Mouse (Mus musculus) stomach, embryonic 16.5 days (tissue): ENCODE results near the gene Erich6b. TPM values are rescaled to one million over a fixed set of nuclear protein-coding genes. Genes with fewer than 3 reads are reported as not detected.

ENCODE experiments used
- ATAC-seq: fragments of 200-750 bp; cut with Nextera tagmentation; 2 replicates; pipeline ENCODE4 v1.8.0; 2017; ENCODE audit warnings: moderate number of reproducible peaks, moderate TSS enrichment; ENCODE audit not compliant: insufficient read depth, low FRiP score
- H3K27ac ChIP-seq: fragments of 300-500 bp; sonication (generic); 2 replicates; pipeline ENCODE4 v1.5.1; 2014; ENCODE audit warnings: low read length
- H3K27me3 ChIP-seq: fragments of 300-500 bp; sonication (generic); 2 replicates; pipeline ENCODE4 v1.6.1; 2014; ENCODE audit warnings: low read length, control low read depth, mixed read lengths; ENCODE audit not compliant: control insufficient read depth, insufficient read depth
- H3K36me3 ChIP-seq: fragments of 300-500 bp; sonication (generic); 2 replicates; pipeline ENCODE4 v1.6.1; 2014; ENCODE audit warnings: low read length; ENCODE audit not compliant: control insufficient read depth, insufficient read depth
- H3K4me1 ChIP-seq: fragments of 300-500 bp; sonication (generic); 2 replicates; pipeline ENCODE4 v1.6.1; 2014; ENCODE audit warnings: low read length, control low read depth, mixed read lengths; ENCODE audit not compliant: control insufficient read depth, insufficient read depth
- H3K4me2 ChIP-seq: fragments of 300-500 bp; sonication (generic); 2 replicates; pipeline ENCODE4 v1.6.1; 2014; ENCODE audit warnings: low read depth, low read length, mixed read lengths
- H3K4me3 ChIP-seq: fragments of 300-500 bp; sonication (generic); replicated peaks from 2 replicates; pipeline ENCODE4 v1.5.1; 2014; ENCODE audit warnings: mild to moderate bottlenecking, low read length
- H3K9ac ChIP-seq: fragments of 300-500 bp; sonication (generic); 2 replicates; pipeline ENCODE4 v1.6.1; 2014; ENCODE audit warnings: low read length
- H3K9me3 ChIP-seq: fragments of 300-500 bp; sonication (generic); replicated peaks from 2 replicates; pipeline ENCODE4 v1.6.1; 2016; ENCODE audit warnings: low read length, control low read depth; ENCODE audit not compliant: control insufficient read depth
- WGBS: fragments of 180-500 bp; shearing (Covaris S2); extraction: QIAGEN DNeasy Blood & Tissue Kit; methylation state at CpG from one replicate; pipeline ENCODE4 v1.1.7; 2014; 5-methylcytosine and 5-hydroxymethylcytosine counted together
- polyA plus RNA-seq: library from polyadenylated mRNA; unstranded; fragments of >200 nt; fragmentation: Nextera tagmentation; extraction: Ambion mirVana; gene quantifications from 2 replicates; pipeline ENCODE4 v1.2.1, GENCODE M21; 2015

Gene Erich6b
- polyA plus RNA-seq, 1 experiment from 2014 or later: not detected

GRCm38 (mm10) chr14:75690428-75690827 lies 48.4 kb downstream of the Erich6b start:
- no peak for ATAC-seq
- WGBS: 94% methylated on average over 2 of the region's 2 CpGs

DNA sequence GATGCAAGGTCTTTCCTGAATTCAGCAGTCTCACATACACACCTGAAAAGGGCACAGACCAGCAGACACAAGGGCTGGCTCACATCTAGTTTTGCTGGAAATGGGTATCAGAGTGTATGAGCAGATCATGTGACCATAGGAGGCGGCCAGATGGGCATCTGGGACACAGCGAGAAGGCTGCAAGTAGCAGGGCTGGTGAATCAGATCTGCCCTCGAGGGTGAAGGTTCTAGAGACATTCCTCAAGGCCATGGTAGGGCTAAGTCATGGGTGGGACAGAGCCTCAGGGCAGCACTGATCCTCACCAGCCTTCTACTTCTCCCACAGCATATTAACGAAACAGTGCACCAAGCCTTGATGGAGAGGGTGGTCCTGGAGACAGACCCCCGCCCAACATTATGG lies 54.0 kb downstream of the Erich6b start:
- H3K4me2 ChIP-seq: no peak overlapping the region
- 78% methylated on average over 5 of the region's 5 CpGs for WGBS
- no peak for ATAC-seq
- no peaks in the 10 kb centered on the region for H3K4me1 ChIP-seq
- no peak overlapping the region for H3K27ac ChIP-seq
- H3K9ac ChIP-seq: no peak overlapping the region
- no peaks in the 10 kb centered on the region for H3K9me3 ChIP-seq
- H3K4me3 ChIP-seq: no peak overlapping the region
- no peaks in the 10 kb centered on the region for H3K36me3 ChIP-seq
- no peaks in the 10 kb centered on the region for H3K27me3 ChIP-seq

More at GRCm38 (mm10) chr14:75690428-75690827, 48.4 kb downstream of the Erich6b start:
- no peaks in the 10 kb centered on the region for H3K36me3 ChIP-seq
- no peaks in the 10 kb centered on the region for H3K4me1 ChIP-seq
- H3K27me3 ChIP-seq: no peaks in the 10 kb centered on the region
- no peak overlapping the region for H3K4me2 ChIP-seq
- no peak overlapping the region for H3K4me3 ChIP-seq
- no peak overlapping the region for H3K9ac ChIP-seq
- no peak overlapping the region for H3K27ac ChIP-seq
- H3K9me3 ChIP-seq: no peaks in the 10 kb centered on the region

DNA sequence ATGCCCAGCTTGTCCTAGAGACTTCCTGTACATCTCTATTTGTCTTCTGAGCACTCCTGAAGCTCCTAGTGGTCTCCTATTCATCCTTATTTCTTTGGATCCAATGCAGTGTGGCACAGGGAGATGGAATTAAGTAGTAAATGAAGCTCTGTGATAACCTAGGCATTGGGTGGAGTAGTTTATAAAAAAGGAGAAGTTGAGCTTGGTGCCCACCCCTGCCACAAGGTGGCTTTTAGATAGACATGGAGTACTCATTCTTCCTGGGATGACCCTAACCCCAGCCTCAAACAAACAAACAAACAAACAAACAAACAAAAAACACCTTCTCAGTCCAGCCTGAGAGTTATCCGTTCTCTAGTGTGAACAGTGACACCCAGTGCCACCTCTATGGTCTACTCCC lies 55.9 kb downstream of the Erich6b start:
- Histone ChIP-seq H3K27ac (no peak overlapping the region), H3K9me3 (no peaks in the 10 kb centered on the region), H3K4me2 (no peak overlapping the region), H3K9ac (no peak overlapping the region), H3K4me1 (no peaks in the 10 kb centered on the region), H3K27me3 (no peaks in the 10 kb centered on the region), H3K4me3 (no peak overlapping the region), H3K36me3 (no peaks in the 10 kb centered on the region)
- WGBS: 84% methylated on average over 1 of the region's 1 CpGs
- no peak for ATAC-seq

DNA sequence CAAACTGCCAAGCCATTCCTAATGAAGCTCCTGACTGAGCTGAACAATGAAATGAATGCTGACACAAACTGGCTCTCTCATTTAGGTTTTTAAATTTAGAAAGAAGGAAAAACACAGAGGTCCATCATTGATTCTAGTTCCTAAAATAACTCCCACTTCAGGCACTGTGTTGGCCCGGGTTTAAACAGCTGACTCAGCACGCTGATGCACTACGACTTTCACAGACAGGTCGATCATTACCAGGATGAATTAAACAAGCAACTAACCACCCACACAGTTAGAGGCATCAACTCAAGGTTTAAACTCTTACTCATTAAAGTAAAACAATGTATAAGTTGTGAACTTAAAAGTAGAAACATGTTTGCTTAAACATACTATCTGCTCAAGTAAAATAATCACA lies 64.6 kb downstream of the Erich6b start:
- no peak for ATAC-seq
- Histone ChIP-seq H3K4me2 (no peak overlapping the region), H3K36me3 (peaks cover 29% of the 10 kb centered on the region), H3K4me3 (no peak overlapping the region), H3K9ac (no peak overlapping the region), H3K27me3 (no peaks in the 10 kb centered on the region), H3K9me3 (no peaks in the 10 kb centered on the region), H3K4me1 (no peaks in the 10 kb centered on the region), H3K27ac (no peak overlapping the region)
- 88% methylated on average over 4 of the region's 4 CpGs for WGBS

- Histone ChIP-seq H3K27ac (no peak overlapping the region), H3K36me3 (peaks cover 29% of the 10 kb centered on the region), H3K9ac (no peak overlapping the region), H3K9me3 (no peaks in the 10 kb centered on the region), H3K4me3 (no peak overlapping the region), H3K4me2 (no peak overlapping the region), H3K27me3 (no peaks in the 10 kb centered on the region), H3K4me1 (no peaks in the 10 kb centered on the region)
- ATAC-seq: no peak
- WGBS: 72% methylated on average over 7 of the region's 7 CpGs
Observed at GRCm38 (mm10) chr14:75707771-75708170, 65.7 kb downstream of the Erich6b start.

- Histone ChIP-seq H3K4me3 (no peak overlapping the region), H3K4me1 (no peaks in the 10 kb centered on the region), H3K27ac (no peak overlapping the region), H3K9me3 (no peaks in the 10 kb centered on the region), H3K9ac (no peak overlapping the region), H3K36me3 (peaks cover 26% of the 10 kb centered on the region), H3K4me2 (no peak overlapping the region), H3K27me3 (no peaks in the 10 kb centered on the region)
- WGBS: 92% methylated on average over 1 of the region's 1 CpGs
- ATAC-seq: no peak
Observed at GRCm38 (mm10) chr14:75708986-75709385, 66.9 kb downstream of the Erich6b start.

- H3K9me3 ChIP-seq: no peaks in the 10 kb centered on the region
- 93% methylated on average over 3 of the region's 3 CpGs for WGBS
- no peak overlapping the region for H3K4me2 ChIP-seq
- no peak for ATAC-seq
- H3K4me1 ChIP-seq: no peaks in the 10 kb centered on the region
- no peak overlapping the region for H3K27ac ChIP-seq
- no peaks in the 10 kb centered on the region for H3K27me3 ChIP-seq
- no peak overlapping the region for H3K4me3 ChIP-seq
- H3K9ac ChIP-seq: no peak overlapping the region
- H3K36me3 ChIP-seq: peaks cover 27% of the 10 kb centered on the region
Observed at GRCm38 (mm10) chr14:75711731-75712130, 69.7 kb downstream of the Erich6b start.

DNA sequence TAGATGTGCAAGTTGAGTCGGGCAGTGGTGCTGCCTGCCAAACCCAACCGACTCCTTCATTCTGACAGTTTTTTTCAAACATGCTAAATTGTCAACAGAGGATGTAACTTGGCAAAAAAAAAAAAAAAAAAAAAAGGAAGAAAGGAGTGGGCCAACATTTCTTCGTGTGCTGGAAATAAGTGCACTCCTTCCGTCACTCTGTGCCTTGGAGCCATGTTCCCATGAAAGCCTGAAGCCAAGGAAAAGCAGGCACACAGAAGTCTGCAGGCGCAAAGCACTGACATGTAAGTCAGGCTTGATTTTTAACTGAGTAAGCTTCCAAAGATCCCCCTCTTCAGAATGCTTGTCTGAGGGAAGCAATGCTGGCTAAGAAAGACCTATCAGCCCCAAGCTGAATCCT lies 70.6 kb downstream of the Erich6b start:
- peaks cover 29% of the 10 kb centered on the region for H3K36me3 ChIP-seq
- WGBS: 70% methylated on average over 5 of the region's 5 CpGs

GRCm38 (mm10) chr14:75713661-75714060 lies 71.6 kb downstream of the Erich6b start:
- no peak overlapping the region for H3K4me2 ChIP-seq
- 76% methylated on average over 4 of the region's 4 CpGs for WGBS
- ATAC-seq: no peak

More for the DNA sequence above, 70.6 kb downstream of the Erich6b start:
- no peak overlapping the region for H3K4me3 ChIP-seq
- no peaks in the 10 kb centered on the region for H3K4me1 ChIP-seq
- H3K9me3 ChIP-seq: no peaks in the 10 kb centered on the region
- H3K27ac ChIP-seq: no peak overlapping the region
- no peak overlapping the region for H3K9ac ChIP-seq
- H3K27me3 ChIP-seq: no peaks in the 10 kb centered on the region
- no peak for ATAC-seq
- no peak overlapping the region for H3K4me2 ChIP-seq

GRCm38 (mm10) chr14:75716410-75716809 lies 74.4 kb downstream of the Erich6b start:
- H3K9me3 ChIP-seq: no peaks in the 10 kb centered on the region
- H3K4me3 ChIP-seq: no peak overlapping the region
- H3K9ac ChIP-seq: no peak overlapping the region
- H3K4me1 ChIP-seq: no peaks in the 10 kb centered on the region
- no peak overlapping the region for H3K4me2 ChIP-seq
- peaks cover 16% of the 10 kb centered on the region for H3K36me3 ChIP-seq
- ATAC-seq: no peak
- H3K27ac ChIP-seq: no peak overlapping the region
- no peaks in the 10 kb centered on the region for H3K27me3 ChIP-seq
- WGBS: 84% methylated on average over 4 of the region's 4 CpGs

More at GRCm38 (mm10) chr14:75713661-75714060, 71.6 kb downstream of the Erich6b start:
- Histone ChIP-seq H3K27ac (no peak overlapping the region), H3K4me3 (no peak overlapping the region), H3K9me3 (no peaks in the 10 kb centered on the region), H3K4me1 (no peaks in the 10 kb centered on the region), H3K36me3 (peaks cover 29% of the 10 kb centered on the region), H3K27me3 (no peaks in the 10 kb centered on the region), H3K9ac (no peak overlapping the region)
